Mouse (Mus musculus) intestine, postnatal 0 days (tissue): ENCODE measurements at regions not wholly inside any gene's neighbourhood (a gene's known extent, or its start where the extent isn't known, plus 50 kb on each side); places are given as distances from the start of the nearest gene placed in this dataset.

Experiments
- ATAC-seq: fragments of 200-750 bp; cut with Nextera tagmentation; 2 replicates; pipeline ENCODE4 v1.8.0; 2017; ENCODE audit warnings: mild to moderate bottlenecking, moderate TSS enrichment, moderate library complexity
- H3K27ac ChIP-seq: fragments of 300-500 bp; sonication (generic); 2 replicates; pipeline ENCODE4 v1.5.1; 2014; ENCODE audit warnings: mild to moderate bottlenecking, low read depth, low read length, moderate library complexity
- H3K27me3 ChIP-seq: fragments of 300-500 bp; sonication (generic); replicated peaks from 2 replicates; pipeline ENCODE4 v1.6.1; 2014; ENCODE audit warnings: low read length, mixed read lengths; ENCODE audit not compliant: control insufficient read depth, insufficient read depth
- H3K36me3 ChIP-seq: fragments of 300-500 bp; sonication (generic); 2 replicates; pipeline ENCODE4 v1.6.1; 2014; ENCODE audit warnings: mild to moderate bottlenecking, moderate library complexity; ENCODE audit not compliant: control insufficient read depth, insufficient read depth
- H3K4me1 ChIP-seq: fragments of 300-500 bp; sonication (generic); replicated peaks from 2 replicates; pipeline ENCODE4 v1.6.1; 2014; ENCODE audit warnings: antibody characterized with exemption, low read length, mixed read lengths; ENCODE audit not compliant: control insufficient read depth, insufficient read depth
- H3K4me2 ChIP-seq: fragments of 300-500 bp; sonication (generic); replicated peaks from 2 replicates; pipeline ENCODE4 v1.6.1; 2014; ENCODE audit warnings: low read depth, mild to moderate bottlenecking, moderate library complexity
- H3K4me3 ChIP-seq: fragments of 300-500 bp; sonication (generic); 2 replicates; pipeline ENCODE4 v1.5.1; 2014; ENCODE audit warnings: low read depth, low read length
- H3K9ac ChIP-seq: fragments of 300-500 bp; sonication (generic); 2 replicates; pipeline ENCODE4 v1.6.1; 2014; ENCODE audit warnings: mild to moderate bottlenecking, low read depth, low read length
- H3K9me3 ChIP-seq: fragments of 300-500 bp; sonication (generic); 2 replicates; pipeline ENCODE4 v1.6.1; 2016; ENCODE audit warnings: mixed run types; ENCODE audit not compliant: control insufficient read depth
- CTCF ChIP-seq: sonication (generic); IDR thresholded peaks from 2 replicates; pipeline ENCODE4 v1.5.1; 2016; ENCODE audit warnings: low read depth, mild to moderate bottlenecking, control low read depth, antibody characterized with exemption, moderate library complexity
- WGBS: fragments of 180-500 bp; shearing (Covaris S2); extraction: QIAGEN DNeasy Blood & Tissue Kit; methylation state at CpG from one replicate; pipeline ENCODE4 v1.1.7; 2014; 5-methylcytosine and 5-hydroxymethylcytosine counted together

- 86% methylated on average over 3 of the region's 3 CpGs for WGBS
- Histone ChIP-seq H3K27me3 (no peaks in the 10 kb centered on the region), H3K27ac (no peak overlapping the region), H3K4me1 (0 out of 2 replicates have a peak, but pooled peaks cover 3% of the 10 kb centered on the region), H3K4me2 (no peak overlapping the region), H3K36me3 (no peaks in the 10 kb centered on the region), H3K9ac (no peak overlapping the region), H3K4me3 (no peak overlapping the region), H3K9me3 (no peaks in the 10 kb centered on the region)
- ATAC-seq = no peak
- no peak for TF ChIP-seq CTCF
These were observed 54.1 kb upstream of the Cxadr start for GRCm38 (mm10) chr16:78247189-78247588.

DNA sequence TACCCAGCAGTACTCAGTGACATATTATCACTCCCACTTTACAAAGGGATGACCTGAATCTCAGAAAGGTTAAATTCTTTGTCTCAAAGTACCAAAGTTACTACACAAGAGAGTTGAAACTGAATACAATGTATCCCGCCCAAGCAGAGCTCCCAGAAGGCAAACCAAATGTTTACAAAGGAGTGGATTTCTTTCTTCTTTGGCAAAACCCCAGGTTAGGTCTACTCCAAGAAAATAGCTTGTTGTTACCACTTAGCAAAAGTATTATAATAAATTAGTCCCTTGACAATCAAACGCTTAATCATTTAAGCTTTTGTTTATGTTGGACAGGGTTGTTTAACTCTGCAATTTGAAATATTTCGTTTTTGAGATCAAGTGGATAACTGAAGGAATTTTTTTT is 58.6 kb upstream of the Cxadr start:
- no peak for ATAC-seq
- H3K9ac ChIP-seq = no peak overlapping the region
- H3K27ac ChIP-seq = no peak overlapping the region
- H3K4me1 ChIP-seq = 0 out of 2 replicates have a peak, but pooled peaks cover 3% of the 10 kb centered on the region
- H3K27me3 ChIP-seq = no peaks in the 10 kb centered on the region
- H3K4me3 ChIP-seq = no peak overlapping the region
- WGBS = 40% methylated on average over 3 of the region's 3 CpGs
- TF ChIP-seq CTCF = no peak
- H3K4me2 ChIP-seq = no peak overlapping the region
- no peaks in the 10 kb centered on the region for H3K9me3 ChIP-seq
- no peaks in the 10 kb centered on the region for H3K36me3 ChIP-seq

DNA sequence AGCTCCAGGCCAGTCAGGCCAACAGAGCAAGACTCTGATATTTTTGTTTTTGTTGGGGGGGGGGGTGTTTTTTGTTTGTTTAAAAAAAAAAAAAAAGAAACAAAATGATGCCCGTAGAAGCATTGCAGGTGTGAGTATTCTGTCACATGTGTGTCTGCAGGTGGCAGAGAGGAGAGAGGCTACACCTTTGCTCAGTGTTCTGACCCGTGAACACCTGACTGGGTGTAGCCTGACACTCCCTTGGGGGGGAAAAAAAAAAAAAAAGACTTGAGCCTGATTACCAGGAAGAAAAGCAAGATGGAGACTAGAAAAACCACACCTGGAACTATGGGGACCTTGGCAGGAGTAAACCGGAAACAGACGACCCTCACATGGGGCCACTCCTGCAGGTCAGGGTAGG is 61.1 kb upstream of the Cxadr start:
- H3K4me3 ChIP-seq = no peak overlapping the region
- no peak overlapping the region for H3K27ac ChIP-seq
- H3K9me3 ChIP-seq = no peaks in the 10 kb centered on the region
- H3K4me2 ChIP-seq = no peak overlapping the region
- ATAC-seq = peak; percentile 63
- 48% methylated on average over 4 of the region's 4 CpGs for WGBS
- H3K4me1 ChIP-seq = 0 out of 2 replicates have a peak, but pooled peaks cover 3% of the 10 kb centered on the region
- H3K9ac ChIP-seq = no peak overlapping the region
- no peaks in the 10 kb centered on the region for H3K36me3 ChIP-seq
- H3K27me3 ChIP-seq = no peaks in the 10 kb centered on the region
- TF ChIP-seq CTCF = 0 out of 2 replicates have a peak, but pooled peaks have one; percentile 3

GRCm38 (mm10) chr16:78238052-78238701 is 63.1 kb upstream of the Cxadr start:
- 9% methylated on average over 18 of the region's 18 CpGs for WGBS
- no peak overlapping the region for H3K9ac ChIP-seq
- TF ChIP-seq CTCF = no peak
- H3K27me3 ChIP-seq = no peaks in the 10 kb centered on the region
- no peak overlapping the region for H3K27ac ChIP-seq
- peak overlapping the region; percentile 82 for H3K4me2 ChIP-seq
- H3K4me1 ChIP-seq = 0 out of 2 replicates have a peak, but pooled peaks cover 3% of the 10 kb centered on the region
- H3K9me3 ChIP-seq = no peaks in the 10 kb centered on the region
- peak overlapping the region; percentile 38 for H3K4me3 ChIP-seq
- ATAC-seq = no peak
- no peaks in the 10 kb centered on the region for H3K36me3 ChIP-seq

GRCm38 (mm10) chr16:78237641-78238051 is 63.6 kb upstream of the Cxadr start:
- Histone ChIP-seq H3K4me2 (peak overlapping the region; percentile 82), H3K27ac (no peak overlapping the region), H3K27me3 (no peaks in the 10 kb centered on the region), H3K4me3 (peak overlapping the region; percentile 38), H3K9me3 (no peaks in the 10 kb centered on the region), H3K4me1 (0 out of 2 replicates have a peak, but pooled peaks cover 3% of the 10 kb centered on the region), H3K36me3 (no peaks in the 10 kb centered on the region), H3K9ac (0 out of 2 replicates have a peak overlapping the region, but pooled peaks have one; percentile 24)
- whole genome bisulfite sequencing = under 1% methylated on average over 13 of the region's 15 CpGs
- ATAC-seq = no peak
- no peak for TF ChIP-seq CTCF

DNA sequence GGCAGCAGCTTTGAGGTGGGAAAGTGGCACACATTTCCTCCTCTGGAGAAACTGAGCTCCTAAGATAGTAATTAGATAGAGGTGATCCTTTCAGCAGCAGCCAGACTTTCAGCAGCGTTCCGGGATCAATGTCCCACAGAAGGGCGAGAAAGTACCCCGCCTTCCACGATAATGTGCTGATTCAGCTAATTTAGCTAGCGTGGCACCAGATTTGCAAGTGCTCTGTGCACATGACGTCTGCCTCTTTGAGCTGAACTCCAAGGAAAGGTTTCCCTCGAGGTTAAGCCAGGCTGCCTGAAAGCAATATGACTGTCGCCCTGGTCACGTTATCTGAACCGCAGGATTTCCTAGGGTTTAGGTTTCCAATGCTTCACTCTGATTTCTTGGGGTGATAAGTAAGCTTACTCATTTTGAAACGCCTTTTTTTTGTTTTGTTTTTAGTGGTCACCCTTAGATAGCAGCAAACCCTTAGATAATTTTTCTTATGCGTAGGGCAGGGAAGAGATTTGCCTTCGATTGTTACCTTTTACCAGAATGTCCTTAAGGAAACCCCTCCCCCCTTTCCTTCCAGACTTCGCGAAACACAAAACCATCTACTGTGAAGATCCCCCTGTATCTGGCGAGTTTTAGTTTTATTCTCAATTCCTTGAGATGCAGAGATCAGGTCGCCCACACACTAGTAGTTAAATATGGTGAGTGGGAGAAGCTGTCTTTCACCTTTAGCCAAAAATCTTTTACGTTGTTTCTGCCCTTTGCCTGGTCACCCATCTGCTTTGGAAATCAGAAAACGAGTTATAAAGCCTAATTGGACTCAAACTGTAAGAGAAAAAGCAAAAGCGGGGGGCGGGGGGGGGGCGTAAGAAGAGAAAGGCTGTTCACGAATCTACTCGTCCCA is 64.3 kb upstream of the Cxadr start:
- no peaks in the 10 kb centered on the region for H3K36me3 ChIP-seq
- H3K27ac ChIP-seq = peak overlapping the region; percentile 24; the same call in 1 of the 2 replicates
- no peaks in the 10 kb centered on the region for H3K9me3 ChIP-seq
- H3K27me3 ChIP-seq = no peaks in the 10 kb centered on the region
- TF ChIP-seq CTCF = no peak
- peak; percentile 87 for ATAC-seq
- peak overlapping the region; percentile 38 for H3K4me3 ChIP-seq
- H3K9ac ChIP-seq = peak overlapping the region; percentile 24; the same call in 1 of the 2 replicates
- WGBS = 2% methylated on average over 25 of the region's 25 CpGs
- H3K4me1 ChIP-seq = 0 out of 2 replicates have a peak, but pooled peaks cover 3% of the 10 kb centered on the region
- peak overlapping the region; percentile 82 for H3K4me2 ChIP-seq
